Mouse (Mus musculus): ENCODE data around the gene Atxn10.
"Not testable (repeated sequence)": the region's sequence is repeated elsewhere in the genome, so short reads cannot be mapped to it uniquely, and the experiment has no call there.

The Atxn10 gene

GRCm38 (mm10) chr15:85335671-85336300, at the start of gene Atxn10:
Gene Atxn10, plus strand, starts transcription at chr15:85336245.
- DNase-seq (ENCODE audit: low read depth, low spot score) = peak; percentile 43

- no peak for DNase-seq (ENCODE audit: low read depth, low spot score)
These were observed 41.4 kb upstream of the Atxn10 start for GRCm38 (mm10) chr15:85294632-85295031.

GRCm38 (mm10) chr15:85295544-85295943, 40.5 kb upstream of the Atxn10 start:
- no peak for DNase-seq (ENCODE audit: low read depth, low spot score)

GRCm38 (mm10) chr15:85295977-85296376, 40.1 kb upstream of the Atxn10 start:
- DNase-seq (ENCODE audit: low read depth, low spot score) = no peak

- no peak for DNase-seq (ENCODE audit: low read depth, low spot score)
These were observed 39.5 kb upstream of the Atxn10 start for GRCm38 (mm10) chr15:85296538-85296937.

GRCm38 (mm10) chr15:85298167-85298781, 37.8 kb upstream of the Atxn10 start:
- no peak for DNase-seq (ENCODE audit: low read depth, low spot score)

- DNase-seq (ENCODE audit: low read depth, low spot score) = no peak
These were observed 37.1 kb upstream of the Atxn10 start for GRCm38 (mm10) chr15:85298946-85299345.

- no peak for DNase-seq (ENCODE audit: low read depth, low spot score)
These were observed 32.8 kb upstream of the Atxn10 start for GRCm38 (mm10) chr15:85303241-85303640.

GRCm38 (mm10) chr15:85303976-85304375, 32.1 kb upstream of the Atxn10 start:
- no peak for DNase-seq (ENCODE audit: low read depth, low spot score)

- DNase-seq (ENCODE audit: low read depth, low spot score) = no peak
These were observed 28.9 kb upstream of the Atxn10 start for GRCm38 (mm10) chr15:85307061-85307660.

- DNase-seq (ENCODE audit: low read depth, low spot score) = no peak
These were observed 24.9 kb upstream of the Atxn10 start for GRCm38 (mm10) chr15:85311058-85311657.

- no peak for DNase-seq (ENCODE audit: low read depth, low spot score)
These were observed 20.5 kb upstream of the Atxn10 start for GRCm38 (mm10) chr15:85315378-85316025.

- DNase-seq (ENCODE audit: low read depth, low spot score) = no peak
These were observed 19.5 kb upstream of the Atxn10 start for GRCm38 (mm10) chr15:85316342-85317140.

GRCm38 (mm10) chr15:85319924-85320668, 15.9 kb upstream of the Atxn10 start:
- DNase-seq (ENCODE audit: low read depth, low spot score) = no peak

- no peak for DNase-seq (ENCODE audit: low read depth, low spot score)
These were observed 12.8 kb upstream of the Atxn10 start for GRCm38 (mm10) chr15:85323214-85323613.

GRCm38 (mm10) chr15:85324426-85324825, 11.6 kb upstream of the Atxn10 start:
- no peak for DNase-seq (ENCODE audit: low read depth, low spot score)

GRCm38 (mm10) chr15:85327808-85328207, 8.2 kb upstream of the Atxn10 start:
- no peak for DNase-seq (ENCODE audit: low read depth, low spot score)

GRCm38 (mm10) chr15:85328455-85328854, 7.6 kb upstream of the Atxn10 start:
- not testable (repeated sequence) for DNase-seq (ENCODE audit: low read depth, low spot score)

GRCm38 (mm10) chr15:85329096-85329495, 6.9 kb upstream of the Atxn10 start:
- DNase-seq (ENCODE audit: low read depth, low spot score) = no peak

- DNase-seq (ENCODE audit: low read depth, low spot score) = no peak
These were observed 6.0 kb upstream of the Atxn10 start for GRCm38 (mm10) chr15:85330024-85330423.

- DNase-seq (ENCODE audit: low read depth, low spot score) = not testable (repeated sequence)
These were observed 2.5 kb upstream of the Atxn10 start for GRCm38 (mm10) chr15:85333511-85333910.
